In the genomic region with DNA sequence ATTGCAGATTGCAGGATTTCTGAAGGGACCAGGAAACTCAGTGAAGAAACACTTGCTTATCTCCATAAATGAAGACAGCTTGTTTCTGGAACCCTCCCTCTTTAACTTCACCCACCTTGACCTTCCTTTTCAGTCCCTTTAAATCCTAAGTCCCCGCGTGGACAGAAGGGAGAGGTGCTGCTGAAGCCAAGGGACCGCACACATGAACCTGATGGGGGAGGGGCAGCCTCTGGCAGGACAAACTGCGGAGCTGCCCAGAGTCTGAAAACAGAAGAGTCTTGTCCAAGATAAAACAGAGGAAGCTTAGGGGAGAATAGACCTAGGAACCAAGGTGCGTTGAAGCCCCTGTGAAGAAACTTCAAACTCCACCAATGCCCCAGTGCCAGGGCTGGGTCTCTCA, we compare ENCODE assay signal across 17 mouse cellular contexts.
DNase-seq lines count a peak whose midpoint lies in the region; ATAC-seq and TF ChIP-seq lines count a peak whose summit lies in the region.
"Had no signal": no experiment of that assay in that cellular context is flagged by ENCODE, and none has a peak within 500 bp of the region (broad histone marks: within the 10 kb centered on the region; RNA-seq: fewer than 3 reads in every experiment).

No protein-coding gene starts in this region.

- H3K36me3 ChIP-seq in kidney, postnatal 0 days (ENCODE audit: insufficient read depth, low read length): no peaks in the 10 kb centered on the region
- no peaks in the 10 kb centered on the region for H3K36me3 ChIP-seq in midbrain, embryonic 11.5 days (ENCODE audit: control insufficient read depth, insufficient read depth, low read length)
- H3K36me3 ChIP-seq in midbrain, embryonic 14.5 days (ENCODE audit: control insufficient read depth, insufficient read depth, low read length): no peaks in the 10 kb centered on the region
- H3K36me3 ChIP-seq in limb, embryonic 10.5 days: no peaks in the 10 kb centered on the region
- H3K36me3 ChIP-seq: embryonic facial prominence, embryonic 12.5 days; heart, embryonic 13.5 days; neural tube, embryonic 12.5 days had no signal

- no peaks in the 10 kb centered on the region for H3K9me3 ChIP-seq in kidney, postnatal 0 days (replicated peaks; ENCODE audit: low read length)
- H3K9me3 ChIP-seq in midbrain, embryonic 11.5 days (ENCODE audit: control insufficient read depth, low read length): no peaks in the 10 kb centered on the region
- no peaks in the 10 kb centered on the region for H3K9me3 ChIP-seq in midbrain, embryonic 14.5 days (ENCODE audit: control insufficient read depth, low read length)
- no peaks in the 10 kb centered on the region for H3K9me3 ChIP-seq in limb, embryonic 10.5 days (replicated peaks)
- H3K9me3 ChIP-seq: embryonic facial prominence, embryonic 12.5 days; heart, embryonic 13.5 days; neural tube, embryonic 12.5 days had no signal

- no peak overlapping the region for H3K27ac ChIP-seq in kidney, postnatal 0 days
- no peak overlapping the region for H3K27ac ChIP-seq in midbrain, embryonic 11.5 days (ENCODE audit: low read depth, low read length)
- no peak overlapping the region for H3K27ac ChIP-seq in midbrain, embryonic 14.5 days (replicated peaks; ENCODE audit: low read depth, low read length)
- no peak overlapping the region for H3K27ac ChIP-seq in limb, embryonic 10.5 days
- H3K27ac ChIP-seq: embryonic facial prominence, embryonic 12.5 days; heart, embryonic 13.5 days; neural tube, embryonic 12.5 days had no signal

- no peak overlapping the region for H3K9ac ChIP-seq in kidney, postnatal 0 days (ENCODE audit: low read depth, low read length)
- no peak overlapping the region for H3K9ac ChIP-seq in midbrain, embryonic 11.5 days (ENCODE audit: low read length)
- H3K9ac ChIP-seq in midbrain, embryonic 14.5 days (replicated peaks; ENCODE audit: low read length): no peak overlapping the region
- H3K9ac ChIP-seq: embryonic facial prominence, embryonic 12.5 days; heart, embryonic 13.5 days; neural tube, embryonic 12.5 days had no signal

- H3K4me3 ChIP-seq in kidney, postnatal 0 days (replicated peaks; ENCODE audit: low read depth, low read length): no peak overlapping the region
- H3K4me3 ChIP-seq in midbrain, embryonic 11.5 days (ENCODE audit: low read depth, low read length): no peak overlapping the region
- H3K4me3 ChIP-seq in midbrain, embryonic 14.5 days (replicated peaks; ENCODE audit: low read depth, low read length): no peak overlapping the region
- H3K4me3 ChIP-seq in limb, embryonic 10.5 days: no peak overlapping the region
- H3K4me3 ChIP-seq: embryonic facial prominence, embryonic 12.5 days; heart, embryonic 13.5 days; neural tube, embryonic 12.5 days had no signal

- no peak overlapping the region for H3K4me2 ChIP-seq in kidney, postnatal 0 days (ENCODE audit: low read length)
- no peak overlapping the region for H3K4me2 ChIP-seq in midbrain, embryonic 11.5 days
- no peak overlapping the region for H3K4me2 ChIP-seq in midbrain, embryonic 14.5 days (ENCODE audit: low read length)
- H3K4me2 ChIP-seq: embryonic facial prominence, embryonic 12.5 days; heart, embryonic 13.5 days; neural tube, embryonic 12.5 days had no signal

- H3K4me1 ChIP-seq in kidney, postnatal 0 days (replicated peaks; ENCODE audit: insufficient read depth, low read length): no peaks in the 10 kb centered on the region
- peaks cover 5% of the 10 kb centered on the region; the same call in 1 of the 2 replicates for H3K4me1 ChIP-seq in midbrain, embryonic 11.5 days (ENCODE audit: control insufficient read depth, insufficient read depth, low read length)
- H3K4me1 ChIP-seq in midbrain, embryonic 14.5 days (ENCODE audit: control insufficient read depth, insufficient read depth, low read length): no peaks in the 10 kb centered on the region
- H3K4me1 ChIP-seq in limb, embryonic 10.5 days: peaks cover 18% of the 10 kb centered on the region
- H3K4me1 ChIP-seq: neural tube, embryonic 12.5 days had no signal

- TF ChIP-seq CTCF in kidney, postnatal 0 days (IDR thresholded peaks at IDR 0.05; ENCODE audit: low read depth): no peak

- DNase-seq in adrenal gland, postnatal 25 days: peak; percentile 20
- DNase-seq in adrenal gland, adult 2 months: no peak
- peak; percentile 22 for DNase-seq in kidney, postnatal 0 days (ENCODE audit: low spot score)
- no peak for DNase-seq in kidney, postnatal 14 days
- peak; percentile 85 for DNase-seq in midbrain, embryonic 11.5 days (ENCODE audit: low spot score, missing footprints)
- no peak for DNase-seq in midbrain, embryonic 14.5 days
- DNase-seq in retina, postnatal 1 day: peak; percentile 36
- no peak for DNase-seq in limb, embryonic 10.5 days (ENCODE audit: low spot score)
- DNase-seq: heart, postnatal 4 days; lung, postnatal 36 days; right cerebral cortex, postnatal 25 days; thymus, postnatal 4 days had no signal

- no peak for ATAC-seq in kidney, postnatal 0 days (replicated peaks; ENCODE audit: low FRiP score, low read depth)
- no peak for ATAC-seq in midbrain, embryonic 11.5 days (ENCODE audit: low FRiP score)
- no peak for ATAC-seq in midbrain, embryonic 14.5 days (ENCODE audit: low FRiP score, low TSS enrichment)
- ATAC-seq: forebrain, embryonic 16.5 days had no signal

- 43% methylated on average over 5 of the region's 5 CpGs for WGBS in kidney, postnatal 0 days
- WGBS in midbrain, embryonic 11.5 days: 33% methylated on average over 5 of the region's 5 CpGs
- WGBS in midbrain, embryonic 14.5 days: 39% methylated on average over 5 of the region's 5 CpGs
- WGBS in limb, embryonic 10.5 days: 37% methylated on average over 5 of the region's 5 CpGs

- H3K27me3 ChIP-seq in kidney, postnatal 0 days (ENCODE audit: insufficient read depth, low read length): no peaks in the 10 kb centered on the region
- H3K27me3 ChIP-seq in midbrain, embryonic 11.5 days (ENCODE audit: control insufficient read depth, insufficient read depth, low read length): no peaks in the 10 kb centered on the region
- no peaks in the 10 kb centered on the region for H3K27me3 ChIP-seq in midbrain, embryonic 14.5 days (ENCODE audit: control insufficient read depth, insufficient read depth, low read length)
- peaks cover 52% of the 10 kb centered on the region; the same call in 1 of the 2 replicates for H3K27me3 ChIP-seq in limb, embryonic 10.5 days (ENCODE audit: low read depth, poor library complexity, severe bottlenecking)
- H3K27me3 ChIP-seq: CH12.LX; embryonic facial prominence, embryonic 12.5 days; neural tube, embryonic 12.5 days had no signal

Comparison
In these comparisons a context has a peak if more than half of its experiments do, and no peak if none do; other contexts are left out.
1. DNase-seq: peak in adrenal gland, postnatal 25 days (single experiment), kidney, postnatal 0 days (single experiment), midbrain, embryonic 11.5 days (single experiment) and retina, postnatal 1 day (single experiment); none in adrenal gland, adult 2 months (single experiment), kidney, postnatal 14 days (single experiment), midbrain, embryonic 14.5 days (single experiment) and limb, embryonic 10.5 days (single experiment).